Mouse (Mus musculus) stomach, embryonic 14.5 days (tissue): Measurements from ENCODE around the gene Arhgef16. TPM values are rescaled to one million over a fixed set of nuclear protein-coding genes. Genes with fewer than 3 reads are reported as not detected.

Experiments
- ATAC-seq: fragments of 200-750 bp; cut with Nextera tagmentation; 2 replicates; pipeline ENCODE4 v1.8.0; 2017; ENCODE audit warnings: low read depth, moderate TSS enrichment; ENCODE audit not compliant: insufficient number of reproducible peaks, insufficient read depth, low FRiP score
- H3K27ac ChIP-seq: fragments of 300-500 bp; sonication (generic); 2 replicates; pipeline ENCODE4 v1.5.1; 2014; ENCODE audit warnings: mild to moderate bottlenecking, low read length, moderate library complexity, mixed read lengths
- H3K27me3 ChIP-seq: fragments of 300-500 bp; sonication (generic); 2 replicates; pipeline ENCODE4 v1.6.1; 2014; ENCODE audit warnings: low read length, control low read depth, mixed read lengths; ENCODE audit not compliant: control insufficient read depth, insufficient read depth
- H3K36me3 ChIP-seq: fragments of 300-500 bp; sonication (generic); 2 replicates; pipeline ENCODE4 v1.6.1; 2014; ENCODE audit warnings: mild to moderate bottlenecking, control low read depth, low read length, moderate library complexity, mixed read lengths; ENCODE audit not compliant: control insufficient read depth, insufficient read depth
- H3K4me1 ChIP-seq: fragments of 300-500 bp; sonication (generic); 2 replicates; pipeline ENCODE4 v1.6.1; 2014; ENCODE audit warnings: low read length, control low read depth, mixed read lengths; ENCODE audit not compliant: control insufficient read depth, insufficient read depth
- H3K4me2 ChIP-seq: fragments of 300-500 bp; sonication (generic); replicated peaks from 2 replicates; pipeline ENCODE4 v1.6.1; 2014; ENCODE audit warnings: low read depth, low read length, control low read depth
- H3K4me3 ChIP-seq: fragments of 300-500 bp; sonication (generic); 2 replicates; pipeline ENCODE4 v1.5.1; 2014; ENCODE audit warnings: low read depth, low read length, control low read depth
- H3K9ac ChIP-seq: fragments of 300-500 bp; sonication (generic); replicated peaks from 2 replicates; pipeline ENCODE4 v1.6.1; 2014; ENCODE audit warnings: low read depth, mild to moderate bottlenecking, control low read depth, low read length, moderate library complexity, mixed read lengths
- H3K9me3 ChIP-seq: fragments of 300-500 bp; sonication (generic); 2 replicates; pipeline ENCODE4 v1.6.1; 2016; ENCODE audit warnings: low read depth, low read length, control low read depth; ENCODE audit not compliant: control insufficient read depth
- WGBS: fragments of 180-500 bp; shearing (Covaris S2); extraction: QIAGEN DNeasy Blood & Tissue Kit; methylation state at CpG from one replicate; pipeline ENCODE4 v1.1.7; 2014; 5-methylcytosine and 5-hydroxymethylcytosine counted together
- polyA plus RNA-seq: library from polyadenylated mRNA; unstranded; fragments of >200 nt; fragmentation: Nextera tagmentation; extraction: Ambion mirVana; gene quantifications from 2 replicates; pipeline ENCODE4 v1.2.1, GENCODE M21; 2014

Gene Arhgef16
- polyA plus RNA-seq, 1 experiment from 2014 or later: 23.7 TPM

DNA sequence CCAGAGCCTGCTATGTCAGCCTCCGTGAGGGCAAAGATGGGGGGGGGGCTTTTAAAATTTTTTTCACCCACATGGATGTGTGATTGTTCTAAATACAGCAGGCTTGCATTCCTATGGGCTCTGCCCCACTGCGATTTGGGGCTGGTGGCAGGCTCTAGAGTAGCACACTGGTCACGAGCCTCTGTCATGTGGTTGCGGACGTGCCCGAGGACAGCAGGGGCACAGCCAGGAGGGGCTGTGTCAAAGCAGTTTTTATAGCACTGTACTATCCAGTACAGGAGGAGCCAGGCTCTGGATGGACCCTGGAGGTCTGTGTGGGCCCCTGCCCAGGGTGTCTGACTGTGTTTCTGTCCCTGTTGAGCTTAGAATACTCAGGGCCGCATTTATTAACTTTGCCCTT is 28.5 kb upstream of the Arhgef16 start:
- no peaks in the 10 kb centered on the region for H3K27me3 ChIP-seq
- H3K4me2 ChIP-seq: no peak overlapping the region
- no peak overlapping the region for H3K27ac ChIP-seq
- no peaks in the 10 kb centered on the region; the same call in 1 of the 2 replicates for H3K36me3 ChIP-seq
- no peak overlapping the region for H3K9ac ChIP-seq
- H3K4me3 ChIP-seq: no peak overlapping the region
- no peak for ATAC-seq
- peaks cover 15% of the 10 kb centered on the region; the same call in 1 of the 2 replicates for H3K4me1 ChIP-seq
- 91% methylated on average over 7 of the region's 7 CpGs for WGBS
- H3K9me3 ChIP-seq: no peaks in the 10 kb centered on the region

DNA sequence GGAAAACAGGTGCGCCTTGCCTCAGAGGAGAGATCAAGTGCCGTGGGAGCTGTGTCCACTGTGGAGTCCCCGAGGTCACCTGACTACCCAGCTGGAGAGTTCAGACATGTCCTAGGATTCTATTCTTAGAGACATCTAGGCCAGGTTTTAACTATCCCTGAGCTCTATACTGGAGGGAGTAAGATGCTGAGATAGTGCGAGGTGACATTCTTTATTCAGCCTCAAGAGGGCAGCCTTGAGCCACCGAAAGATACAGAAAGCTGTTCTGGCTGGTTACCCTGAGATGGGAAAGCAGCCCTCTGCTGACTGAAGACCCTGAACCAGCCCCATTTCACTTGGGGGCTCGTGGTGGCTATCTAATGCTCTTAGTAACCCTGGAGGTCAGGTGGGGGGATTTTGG is 27.4 kb upstream of the Arhgef16 start:
- H3K27ac ChIP-seq: no peak overlapping the region
- no peaks in the 10 kb centered on the region for H3K27me3 ChIP-seq
- H3K4me3 ChIP-seq: no peak overlapping the region
- H3K9ac ChIP-seq: no peak overlapping the region
- no peaks in the 10 kb centered on the region for H3K9me3 ChIP-seq
- peak; percentile 15; the same call in 1 of the 2 replicates for ATAC-seq
- H3K4me2 ChIP-seq: no peak overlapping the region
- 4% methylated on average over 6 of the region's 6 CpGs for WGBS
- H3K36me3 ChIP-seq: no peaks in the 10 kb centered on the region; the same call in 1 of the 2 replicates
- H3K4me1 ChIP-seq: peaks cover 12% of the 10 kb centered on the region; the same call in 1 of the 2 replicates

DNA sequence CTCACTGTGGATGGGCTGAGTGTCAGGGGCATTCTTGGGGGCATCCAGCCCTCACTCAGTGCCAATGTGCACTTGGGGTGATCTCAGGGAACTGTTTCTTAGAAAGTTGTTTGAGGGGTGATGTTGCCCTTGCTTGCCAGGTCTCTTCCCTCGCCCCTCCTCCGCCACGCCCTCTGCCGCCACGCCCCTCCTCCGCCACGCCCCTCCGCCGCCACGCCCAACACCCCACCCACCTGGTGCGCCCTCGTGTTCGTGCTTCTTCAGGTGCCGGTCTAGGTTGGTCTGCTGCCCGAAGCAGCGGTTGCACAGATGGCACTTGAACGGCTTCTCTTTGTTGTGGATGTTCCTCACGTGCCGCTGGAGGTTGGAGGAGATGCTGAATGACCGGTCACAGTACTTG is 27.0 kb upstream of the Arhgef16 start:
- peaks cover 9% of the 10 kb centered on the region; the same call in 1 of the 2 replicates for H3K4me1 ChIP-seq
- H3K9ac ChIP-seq: no peak overlapping the region
- 7% methylated on average over 20 of the region's 20 CpGs for WGBS
- H3K27me3 ChIP-seq: no peaks in the 10 kb centered on the region
- ATAC-seq: no peak
- H3K4me2 ChIP-seq: no peak overlapping the region
- no peak overlapping the region for H3K27ac ChIP-seq
- no peaks in the 10 kb centered on the region; the same call in 1 of the 2 replicates for H3K36me3 ChIP-seq
- no peak overlapping the region for H3K4me3 ChIP-seq
- no peaks in the 10 kb centered on the region for H3K9me3 ChIP-seq

- no peaks in the 10 kb centered on the region for H3K27me3 ChIP-seq
Observed at GRCm38 (mm10) chr4:154325410-154325809, 23.9 kb upstream of the Arhgef16 start.

DNA sequence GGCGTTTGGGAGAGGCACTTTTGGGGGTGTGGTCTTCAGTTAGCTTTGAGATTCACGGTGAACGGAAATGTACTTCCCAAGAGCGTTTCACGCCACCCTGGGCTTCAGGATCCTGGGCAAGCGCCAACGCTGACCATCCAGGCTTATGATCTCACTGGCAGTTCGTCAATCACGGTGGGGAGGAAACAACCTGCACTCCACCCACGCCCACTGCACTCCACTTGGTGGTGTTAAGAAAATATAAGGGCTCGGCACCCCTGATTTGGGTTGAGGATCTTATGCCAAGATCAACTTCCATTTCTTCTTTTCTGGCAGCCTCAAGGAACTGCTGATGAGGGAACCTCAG is 12.1 kb upstream of the Arhgef16 start:
- Histone ChIP-seq H3K4me3 (no peak overlapping the region), H3K9ac (no peak overlapping the region), H3K4me2 (no peak overlapping the region), H3K27ac (no peak overlapping the region), H3K9me3 (no peaks in the 10 kb centered on the region), H3K36me3 (no peaks in the 10 kb centered on the region), H3K4me1 (0 out of 2 replicates have a peak, but pooled peaks cover 5% of the 10 kb centered on the region), H3K27me3 (no peaks in the 10 kb centered on the region)
- WGBS: 76% methylated on average over 11 of the region's 11 CpGs
- no peak for ATAC-seq

More at GRCm38 (mm10) chr4:154325410-154325809, 23.9 kb upstream of the Arhgef16 start:
- H3K36me3 ChIP-seq: no peaks in the 10 kb centered on the region; the same call in 1 of the 2 replicates
- H3K27ac ChIP-seq: no peak overlapping the region
- no peaks in the 10 kb centered on the region for H3K9me3 ChIP-seq
- no peak overlapping the region for H3K4me3 ChIP-seq
- H3K4me1 ChIP-seq: no peaks in the 10 kb centered on the region
- ATAC-seq: no peak
- no peak overlapping the region for H3K4me2 ChIP-seq
- H3K9ac ChIP-seq: no peak overlapping the region
- WGBS: 61% methylated on average over 4 of the region's 4 CpGs

GRCm38 (mm10) chr4:154312935-154313621 is 11.6 kb upstream of the Arhgef16 start:
- Histone ChIP-seq H3K9ac (no peak overlapping the region), H3K27ac (no peak overlapping the region), H3K4me2 (no peak overlapping the region), H3K4me3 (no peak overlapping the region), H3K27me3 (no peaks in the 10 kb centered on the region), H3K36me3 (no peaks in the 10 kb centered on the region), H3K4me1 (0 out of 2 replicates have a peak, but pooled peaks cover 5% of the 10 kb centered on the region), H3K9me3 (no peaks in the 10 kb centered on the region)
- WGBS: 50% methylated on average over 4 of the region's 4 CpGs
- no peak for ATAC-seq

DNA sequence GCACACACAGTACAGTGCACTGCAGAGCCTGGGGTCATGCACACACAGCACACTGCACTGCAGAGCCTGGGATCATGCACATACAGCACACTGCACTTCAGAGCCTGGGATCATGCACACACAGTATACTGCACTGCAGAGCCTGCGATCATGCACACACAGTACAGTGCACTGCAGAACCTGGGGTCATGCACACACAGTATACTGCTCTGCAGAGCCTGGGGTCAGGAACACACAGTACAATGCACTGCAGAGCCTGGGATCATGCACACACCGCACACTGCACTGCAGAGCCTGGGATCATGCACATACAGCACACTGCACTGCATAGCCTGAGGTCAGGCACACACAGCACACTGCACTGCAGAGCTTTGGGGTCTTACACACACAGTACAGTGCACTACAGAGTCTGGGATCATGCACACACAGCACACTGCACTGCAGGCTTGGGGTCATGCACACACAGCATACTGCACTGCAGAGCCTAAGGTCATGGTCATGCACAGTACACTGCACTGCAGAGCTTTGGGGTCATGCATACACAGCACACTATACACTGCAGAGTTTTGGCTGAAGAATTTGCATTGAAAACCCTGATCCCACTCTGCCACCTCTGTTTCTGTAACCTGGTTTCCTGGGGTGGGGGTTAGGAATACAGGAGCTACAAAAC is 10.8 kb upstream of the Arhgef16 start:
- Histone ChIP-seq H3K36me3 (no peaks in the 10 kb centered on the region), H3K27ac (no peak overlapping the region; the same call in 1 of the 2 replicates), H3K9ac (no peak overlapping the region), H3K4me3 (no peak overlapping the region), H3K4me2 (no peak overlapping the region), H3K27me3 (no peaks in the 10 kb centered on the region), H3K4me1 (0 out of 2 replicates have a peak, but pooled peaks cover 5% of the 10 kb centered on the region), H3K9me3 (no peaks in the 10 kb centered on the region)
- 85% methylated on average over 2 of the region's 2 CpGs for WGBS
- ATAC-seq: 0 out of 2 replicates have a peak, but pooled peaks have one; percentile 28

DNA sequence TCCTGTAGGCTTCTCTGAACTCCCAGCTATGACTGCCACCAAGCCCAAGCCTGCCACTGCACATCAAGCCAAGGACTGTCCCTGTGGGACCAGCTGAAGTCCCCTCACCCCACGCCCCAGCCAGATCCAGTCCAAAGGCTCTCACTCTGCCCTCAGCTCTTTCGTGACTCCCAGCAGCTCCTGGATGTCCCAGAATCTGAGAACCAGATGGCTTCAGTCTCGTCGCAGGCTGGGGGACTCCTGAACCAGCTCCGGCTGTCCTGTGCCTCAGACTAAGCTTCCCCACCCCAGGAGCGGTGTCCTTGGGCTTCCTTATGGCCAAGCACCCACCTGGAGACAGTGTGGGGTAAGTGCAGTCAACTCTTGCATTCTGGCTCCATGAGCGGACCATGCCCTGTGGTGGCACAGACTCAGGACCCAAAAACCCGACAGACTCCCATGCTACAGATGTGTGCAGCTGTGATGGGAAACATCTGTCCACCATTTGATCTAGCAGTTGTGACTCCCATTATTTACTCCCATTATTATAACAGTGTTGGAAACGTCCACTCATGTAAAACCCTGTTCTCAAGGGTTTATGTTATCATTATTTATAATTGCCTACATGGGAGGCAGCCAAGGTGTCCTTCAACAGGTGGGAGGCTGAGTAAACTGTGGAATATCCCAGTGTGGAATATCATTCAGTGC is 9.2 kb upstream of the Arhgef16 start:
- H3K36me3 ChIP-seq: no peaks in the 10 kb centered on the region
- no peaks in the 10 kb centered on the region for H3K9me3 ChIP-seq
- no peak overlapping the region for H3K9ac ChIP-seq
- no peak overlapping the region for H3K27ac ChIP-seq
- H3K27me3 ChIP-seq: no peaks in the 10 kb centered on the region
- no peak overlapping the region for H3K4me2 ChIP-seq
- H3K4me1 ChIP-seq: 0 out of 2 replicates have a peak, but pooled peaks cover 5% of the 10 kb centered on the region
- no peak for ATAC-seq
- 45% methylated on average over 9 of the region's 9 CpGs for WGBS
- no peak overlapping the region for H3K4me3 ChIP-seq
